Mouse (Mus musculus) ovary, adult 10 weeks (tissue): ENCODE measurements around the gene Shmt2. TPM values are rescaled to one million over a fixed set of nuclear protein-coding genes. Genes with fewer than 3 reads are reported as not detected.

Source experiments
- polyA plus RNA-seq: library from polyadenylated mRNA; stranded (reverse); fragments of 350-450 nt; fragmentation: Illumina TruSeq; extraction: RNeasy Lipid Tissue Mini Kit (QIAGEN cat#74804); gene quantifications from one replicate; pipeline ENCODE4 v1.2.3, GENCODE M21; 2014

Gene Shmt2
- polyA plus RNA-seq = 2.8 TPM

DNA sequence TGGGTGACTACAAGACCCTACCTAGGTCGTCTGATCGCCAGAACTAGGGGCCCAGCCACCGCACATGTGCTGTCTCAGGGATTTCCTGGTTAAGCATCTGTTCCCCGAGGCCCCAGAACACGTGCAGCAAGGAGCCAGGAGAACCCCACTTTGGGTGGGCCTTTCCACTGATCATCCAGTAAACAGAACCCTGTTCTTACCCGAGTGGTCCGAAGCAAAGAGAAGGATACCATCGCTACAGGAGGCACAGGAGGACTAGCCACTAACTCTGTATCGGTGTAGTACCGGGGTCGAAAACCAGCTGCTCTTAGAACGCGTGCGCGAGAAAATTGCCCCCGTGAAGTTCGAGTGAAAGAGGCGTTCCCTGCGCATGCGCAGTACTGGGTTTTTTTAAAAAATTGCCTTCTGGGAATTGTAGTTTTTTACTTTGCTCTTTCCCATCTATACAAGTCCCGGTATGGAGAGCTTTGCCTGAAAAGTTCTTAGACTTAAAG, at the start of gene Shmt2:
Gene Shmt2, minus strand, starts transcription at position 357 of the 494 bp plus-strand sequence.

DNA sequence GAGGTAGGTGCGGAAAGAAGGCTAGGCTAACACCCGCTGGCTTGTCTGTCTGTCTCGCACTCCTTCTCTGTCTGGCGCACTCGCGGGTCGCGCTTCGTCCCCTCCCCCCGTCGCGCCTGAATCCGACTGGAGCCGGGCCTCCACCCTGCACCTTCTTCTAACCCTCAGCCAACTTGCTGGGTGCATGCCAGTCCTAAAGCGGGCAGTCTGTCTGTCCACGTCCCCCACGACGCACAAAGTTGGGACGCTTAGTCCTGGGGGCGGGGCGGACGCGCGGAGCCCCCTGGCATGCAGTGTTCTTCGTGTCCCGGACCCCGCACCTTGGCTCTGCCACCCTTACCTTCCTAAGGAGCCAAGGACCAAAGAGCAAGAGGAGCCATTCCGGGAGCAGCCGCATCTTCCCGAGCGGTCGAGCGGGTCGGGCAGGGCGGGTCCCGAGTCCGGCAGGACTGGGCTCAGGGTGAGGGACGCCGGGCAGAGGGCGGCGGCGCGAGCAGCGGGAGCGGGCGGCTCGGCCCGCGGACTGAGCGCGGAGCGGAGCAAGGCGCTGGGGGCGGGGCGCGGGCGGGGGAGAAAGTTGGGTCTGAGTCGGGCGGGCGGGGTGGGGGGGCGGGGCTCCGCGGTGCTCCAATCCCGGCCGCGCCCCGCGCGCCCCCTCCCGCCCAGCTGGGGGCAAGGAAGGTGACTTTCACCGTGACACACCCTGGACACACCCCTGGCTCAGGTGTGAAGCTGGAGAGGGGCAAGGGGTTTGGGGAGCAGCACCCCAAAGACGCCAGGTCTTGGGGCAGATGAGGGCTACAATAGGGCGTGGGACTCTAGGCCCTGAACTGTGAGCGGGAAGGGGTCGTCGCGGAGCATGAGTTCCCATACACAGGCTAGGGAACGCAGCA, 12.0 kb upstream of the Shmt2 start, which contains the start of gene Nxph4:
Gene Nxph4, minus strand, starts transcription at position 524 of the 893 bp plus-strand sequence.

DNA sequence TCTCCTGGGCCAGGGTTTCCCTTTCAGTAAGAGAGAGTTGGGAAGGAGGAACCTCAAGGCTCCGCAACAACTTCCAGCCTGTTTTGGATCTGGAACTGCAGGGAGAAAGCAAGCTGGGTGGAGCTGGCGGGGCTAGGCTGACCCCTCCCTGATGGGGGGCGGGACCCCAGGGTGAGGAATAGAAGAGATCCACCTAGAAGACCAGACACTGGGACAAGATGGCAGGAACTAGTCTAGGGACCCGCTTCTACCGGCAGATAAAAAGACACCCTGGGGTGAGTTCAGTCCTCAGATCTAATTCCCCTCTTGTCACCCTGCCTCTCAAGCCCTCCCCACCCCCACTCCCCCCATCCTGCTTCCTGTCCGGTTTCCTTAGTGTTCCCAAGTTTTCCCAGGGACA, 7.5 kb downstream of the Shmt2 start, which contains the start of gene Ndufa4l2:
Gene Ndufa4l2, plus strand, starts transcription at position 204 of the 400 bp plus-strand sequence.

DNA sequence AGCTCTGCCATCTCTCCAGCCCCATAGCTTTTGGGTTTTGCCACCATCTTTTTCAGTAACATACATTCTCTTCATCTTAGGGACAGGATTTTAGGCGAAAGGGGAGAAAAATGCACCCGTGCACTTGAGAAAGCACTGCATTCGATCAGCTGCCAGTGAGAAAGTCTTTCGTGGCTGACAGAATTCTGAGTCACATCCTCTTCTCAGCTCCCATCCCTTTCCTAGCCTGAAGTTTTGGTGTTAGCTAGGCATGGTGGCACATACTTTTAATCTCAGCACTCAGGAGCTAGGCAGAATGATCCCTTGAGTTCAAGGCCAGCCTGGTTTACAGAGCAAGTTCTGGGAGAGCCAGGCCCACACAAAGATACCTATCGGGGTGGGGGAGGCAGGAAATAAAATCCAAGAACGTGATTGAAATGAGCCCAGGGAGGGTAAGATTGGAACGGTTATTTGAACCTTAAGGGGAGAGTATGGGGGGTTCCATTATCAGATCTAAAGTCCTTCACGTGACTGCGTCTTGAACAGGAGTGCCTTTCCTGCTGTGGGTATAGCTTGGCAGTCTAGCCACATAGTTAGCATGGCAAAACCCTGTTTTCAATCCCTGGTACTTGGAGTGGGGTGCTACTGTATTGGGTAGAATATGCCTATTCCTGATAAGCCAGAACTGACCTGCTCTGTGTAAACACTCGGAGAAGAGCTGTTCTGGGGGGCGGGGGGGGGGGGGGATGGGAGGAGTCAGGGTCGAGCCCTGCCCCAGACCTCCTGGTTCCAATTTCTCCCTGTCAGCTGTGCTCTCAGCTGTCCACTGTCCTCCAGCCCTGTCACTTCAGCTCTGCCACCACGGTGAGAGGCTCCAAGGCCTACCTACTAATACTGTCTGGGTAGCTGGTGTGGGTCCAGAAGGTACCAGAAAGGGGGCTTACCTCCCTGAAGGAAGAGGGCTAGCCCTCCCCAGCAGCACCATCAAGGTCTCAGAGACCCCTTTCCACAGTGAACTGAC, 21.1 kb downstream of the Shmt2 start, which contains the start of gene Stac3:
Gene Stac3, plus strand, starts transcription at position 793 of the 1,000 bp plus-strand sequence.

Other genes with a start within 250 kb of the Shmt2 start
- 3.0 TPM for gene Mbd6, start 233.4 kb downstream of the Shmt2 start, polyA plus RNA-seq
- gene Mars, start 210.7 kb downstream of the Shmt2 start, polyA plus RNA-seq = 11.4 TPM
- gene Arhgap9, start 200.5 kb downstream of the Shmt2 start, polyA plus RNA-seq = 0.20 TPM
- 0.48 TPM for gene Gli1, start 180.5 kb downstream of the Shmt2 start, polyA plus RNA-seq
- not detected for gene Inhbe, start 168.0 kb downstream of the Shmt2 start, polyA plus RNA-seq
- gene Inhbc, start 152.0 kb downstream of the Shmt2 start, polyA plus RNA-seq = not detected
- 379 TPM for gene R3hdm2, start 142.1 kb downstream of the Shmt2 start, polyA plus RNA-seq
- gene Stac3, start 20.8 kb downstream of the Shmt2 start, polyA plus RNA-seq = not detected
- gene Ndufa4l2, start 7.5 kb downstream of the Shmt2 start, polyA plus RNA-seq = not detected
- not detected for gene Nxph4, start 12.1 kb upstream of the Shmt2 start, polyA plus RNA-seq
- 12.3 TPM for gene Lrp1, start 98.7 kb upstream of the Shmt2 start, polyA plus RNA-seq
- gene Stat6, start 120.5 kb upstream of the Shmt2 start, polyA plus RNA-seq = 22.9 TPM
- gene Nemp1, start 144.5 kb upstream of the Shmt2 start, polyA plus RNA-seq = 19.4 TPM
- gene Nab2, start 146.1 kb upstream of the Shmt2 start, polyA plus RNA-seq = 3.2 TPM
- gene Myo1a, start 182.7 kb upstream of the Shmt2 start, polyA plus RNA-seq = 0.17 TPM
- not detected for gene Tac2, start 202.0 kb upstream of the Shmt2 start, polyA plus RNA-seq
- gene Zbtb39, start 217.1 kb upstream of the Shmt2 start, polyA plus RNA-seq = 4.6 TPM
- 0.71 TPM for gene Gpr182, start 229.3 kb upstream of the Shmt2 start, polyA plus RNA-seq
- gene Rdh1, start 237.3 kb upstream of the Shmt2 start, polyA plus RNA-seq = 1.4 TPM
- not detected for gene Rdh16f1, start 237.3 kb upstream of the Shmt2 start, polyA plus RNA-seq